Mouse (Mus musculus): ENCODE results near the gene Cxcl16. TPM values are rescaled to one million over a fixed set of nuclear protein-coding genes. Genes with fewer than 3 reads are reported as not detected.
"Not testable (repeated sequence)": the region's sequence is repeated elsewhere in the genome, so short reads cannot be mapped to it uniquely, and the experiment has no call there.

Cxcl16 gene
- polyA plus RNA-seq, 1 experiment from 2014 or later = 3.7 TPM

GRCm38 (mm10) chr11:70473291-70473690 lies 13.5 kb upstream of the Cxcl16 start:
- H3K36me3 ChIP-seq; H3K9me3 ChIP-seq; DNase-seq (ENCODE audit: low spot score); H3K27me3 ChIP-seq (ENCODE audit: insufficient read depth, poor library complexity, severe bottlenecking); H3K27ac ChIP-seq; H3K4me3 ChIP-seq; H3K4me1 ChIP-seq: not testable (repeated sequence)
- WGBS = 86% methylated on average over 5 of the region's 5 CpGs

DNA sequence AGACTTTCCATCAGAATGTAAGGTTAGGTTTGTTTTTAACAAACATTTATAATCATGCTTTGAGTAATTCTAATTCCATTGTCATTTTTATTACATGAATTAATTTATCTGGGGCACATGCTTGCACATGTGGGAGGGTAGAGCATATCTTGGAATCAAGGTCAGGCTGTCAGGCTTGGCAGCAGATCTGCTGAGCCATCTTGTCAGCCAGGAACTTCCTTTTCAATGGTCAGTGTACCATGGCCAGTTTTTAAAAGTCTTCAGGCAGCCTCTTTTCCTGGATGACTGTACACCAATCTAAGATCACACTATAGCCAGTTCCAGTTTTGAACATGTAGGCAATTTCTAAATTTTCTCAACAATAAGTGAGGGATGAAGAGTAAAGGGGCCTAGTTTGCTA lies 12.9 kb upstream of the Cxcl16 start:
- H3K9me3 ChIP-seq = no peaks in the 10 kb centered on the region
- no peak overlapping the region for H3K4me3 ChIP-seq
- H3K36me3 ChIP-seq = no peaks in the 10 kb centered on the region
- H3K27me3 ChIP-seq (ENCODE audit: insufficient read depth, poor library complexity, severe bottlenecking) = no peaks in the 10 kb centered on the region
- DNase-seq (ENCODE audit: low spot score) = no peak
- H3K27ac ChIP-seq = no peak overlapping the region
- 0 out of 2 replicates have a peak, but pooled peaks cover 3% of the 10 kb centered on the region for H3K4me1 ChIP-seq

DNA sequence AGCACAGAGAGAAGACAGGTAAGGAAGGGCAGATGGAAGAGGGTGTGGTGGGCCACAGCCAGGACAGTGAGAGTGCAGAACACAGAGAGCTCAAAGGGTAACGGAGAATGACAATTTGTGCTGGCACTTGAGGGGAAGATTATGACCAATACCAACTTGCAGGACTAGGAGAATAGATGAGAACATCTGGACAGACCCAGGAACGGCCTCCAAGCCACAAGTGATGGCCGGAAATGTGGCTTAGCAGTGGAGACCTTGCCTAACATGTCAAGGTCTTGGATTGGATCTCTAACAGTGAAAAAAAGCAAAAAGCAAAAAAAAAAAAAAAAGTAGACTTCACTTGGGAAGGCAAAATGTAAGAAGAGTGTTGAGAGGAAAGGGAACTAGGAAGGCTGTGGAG lies 10.0 kb upstream of the Cxcl16 start:
- no peak overlapping the region for H3K4me3 ChIP-seq
- H3K36me3 ChIP-seq = no peaks in the 10 kb centered on the region
- 80% methylated on average over 3 of the region's 3 CpGs for WGBS
- H3K27ac ChIP-seq = no peak overlapping the region
- no peak for DNase-seq (ENCODE audit: low spot score)
- peaks cover 19% of the 10 kb centered on the region for H3K4me1 ChIP-seq
- peaks cover 27% of the 10 kb centered on the region for H3K27me3 ChIP-seq (ENCODE audit: insufficient read depth, poor library complexity, severe bottlenecking)
- no peaks in the 10 kb centered on the region for H3K9me3 ChIP-seq

DNA sequence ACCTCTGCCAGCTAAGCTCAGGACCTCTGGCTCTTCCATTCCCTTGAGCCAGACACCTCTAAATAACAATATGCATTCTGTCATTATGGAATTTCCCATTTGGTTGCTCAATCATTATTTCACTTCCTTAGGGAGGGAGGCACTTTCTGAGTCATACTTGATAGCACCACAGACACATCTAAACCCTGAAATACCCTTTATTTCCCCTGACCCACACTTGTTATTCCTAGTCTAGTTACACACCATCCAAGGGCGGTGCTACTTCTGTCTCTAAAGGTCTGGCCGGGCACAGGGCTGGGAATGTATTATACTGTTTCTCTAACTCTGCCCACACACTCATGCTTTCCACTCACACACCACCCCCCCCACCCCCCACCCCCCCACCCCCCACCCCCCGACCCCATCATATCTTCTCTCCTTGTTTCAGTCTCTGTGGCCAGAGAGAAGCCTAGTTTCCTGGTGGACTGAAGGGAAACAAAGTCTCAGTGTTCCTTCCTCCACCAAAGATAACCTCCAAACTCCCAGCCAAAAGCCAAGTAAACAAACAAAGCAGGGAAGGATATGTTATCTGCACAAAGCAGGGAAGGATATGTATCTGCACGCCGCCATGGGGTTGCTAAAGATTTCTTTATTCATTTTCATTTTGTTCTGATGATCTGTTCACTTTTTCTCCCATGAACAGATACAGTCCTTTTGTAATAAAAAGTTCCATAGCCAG lies 8.3 kb upstream of the Cxcl16 start:
- H3K36me3 ChIP-seq = no peaks in the 10 kb centered on the region
- no peaks in the 10 kb centered on the region for H3K9me3 ChIP-seq
- peak overlapping the region; percentile 44; the same call in 1 of the 2 replicates for H3K27ac ChIP-seq
- 51% methylated on average over 5 of the region's 5 CpGs for WGBS
- H3K4me1 ChIP-seq = peaks cover 19% of the 10 kb centered on the region
- H3K4me3 ChIP-seq = no peak overlapping the region
- no peak for DNase-seq (ENCODE audit: low spot score)
- peaks cover 44% of the 10 kb centered on the region for H3K27me3 ChIP-seq (ENCODE audit: insufficient read depth, poor library complexity, severe bottlenecking)

GRCm38 (mm10) chr11:70465824-70466223 lies 6.0 kb upstream of the Cxcl16 start:
- Histone ChIP-seq H3K9me3 (no peaks in the 10 kb centered on the region), H3K36me3 (no peaks in the 10 kb centered on the region), H3K4me1 (peaks cover 19% of the 10 kb centered on the region), H3K27me3 (ENCODE audit: insufficient read depth, poor library complexity, severe bottlenecking) (peaks cover 58% of the 10 kb centered on the region), H3K27ac (peak overlapping the region; percentile 83), H3K4me3 (peak overlapping the region; percentile 53)
- DNase-seq (ENCODE audit: low spot score) = no peak
- 11% methylated on average over 23 of the region's 23 CpGs for WGBS

DNA sequence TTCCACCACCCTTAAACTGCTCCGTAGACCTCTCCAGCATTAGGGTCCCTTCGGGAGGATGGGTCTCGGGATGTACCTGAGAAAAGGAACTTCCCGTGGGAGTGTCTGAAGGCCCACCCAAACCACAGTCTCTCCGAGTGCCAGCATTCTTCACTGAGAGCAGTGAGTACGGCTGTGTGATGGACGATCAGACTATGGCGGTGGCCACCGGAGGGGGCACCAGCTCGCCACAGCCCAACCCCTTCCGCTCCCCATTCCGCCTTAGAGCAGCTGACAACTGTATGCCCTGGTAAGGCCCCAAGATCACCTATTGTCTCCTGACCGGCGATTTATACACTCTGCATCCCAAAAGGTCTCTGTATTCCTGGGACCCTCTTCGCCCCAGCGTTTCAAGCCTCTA lies 5.4 kb upstream of the Cxcl16 start:
- no peaks in the 10 kb centered on the region for H3K36me3 ChIP-seq
- peak overlapping the region; percentile 53 for H3K4me3 ChIP-seq
- H3K27ac ChIP-seq = peak overlapping the region; percentile 83
- peaks cover 64% of the 10 kb centered on the region for H3K27me3 ChIP-seq (ENCODE audit: insufficient read depth, poor library complexity, severe bottlenecking)
- no peaks in the 10 kb centered on the region for H3K9me3 ChIP-seq
- WGBS = 18% methylated on average over 16 of the region's 16 CpGs
- DNase-seq (ENCODE audit: low spot score) = no peak
- H3K4me1 ChIP-seq = peaks cover 19% of the 10 kb centered on the region

GRCm38 (mm10) chr11:70463970-70464369 lies 4.2 kb upstream of the Cxcl16 start:
- 76% methylated on average over 5 of the region's 5 CpGs for WGBS
- DNase-seq (ENCODE audit: low spot score) = no peak
- Histone ChIP-seq H3K27me3 (ENCODE audit: insufficient read depth, poor library complexity, severe bottlenecking) (peaks cover 76% of the 10 kb centered on the region), H3K27ac (no peak overlapping the region), H3K9me3 (no peaks in the 10 kb centered on the region), H3K36me3 (no peaks in the 10 kb centered on the region), H3K4me1 (peaks cover 29% of the 10 kb centered on the region), H3K4me3 (no peak overlapping the region)

DNA sequence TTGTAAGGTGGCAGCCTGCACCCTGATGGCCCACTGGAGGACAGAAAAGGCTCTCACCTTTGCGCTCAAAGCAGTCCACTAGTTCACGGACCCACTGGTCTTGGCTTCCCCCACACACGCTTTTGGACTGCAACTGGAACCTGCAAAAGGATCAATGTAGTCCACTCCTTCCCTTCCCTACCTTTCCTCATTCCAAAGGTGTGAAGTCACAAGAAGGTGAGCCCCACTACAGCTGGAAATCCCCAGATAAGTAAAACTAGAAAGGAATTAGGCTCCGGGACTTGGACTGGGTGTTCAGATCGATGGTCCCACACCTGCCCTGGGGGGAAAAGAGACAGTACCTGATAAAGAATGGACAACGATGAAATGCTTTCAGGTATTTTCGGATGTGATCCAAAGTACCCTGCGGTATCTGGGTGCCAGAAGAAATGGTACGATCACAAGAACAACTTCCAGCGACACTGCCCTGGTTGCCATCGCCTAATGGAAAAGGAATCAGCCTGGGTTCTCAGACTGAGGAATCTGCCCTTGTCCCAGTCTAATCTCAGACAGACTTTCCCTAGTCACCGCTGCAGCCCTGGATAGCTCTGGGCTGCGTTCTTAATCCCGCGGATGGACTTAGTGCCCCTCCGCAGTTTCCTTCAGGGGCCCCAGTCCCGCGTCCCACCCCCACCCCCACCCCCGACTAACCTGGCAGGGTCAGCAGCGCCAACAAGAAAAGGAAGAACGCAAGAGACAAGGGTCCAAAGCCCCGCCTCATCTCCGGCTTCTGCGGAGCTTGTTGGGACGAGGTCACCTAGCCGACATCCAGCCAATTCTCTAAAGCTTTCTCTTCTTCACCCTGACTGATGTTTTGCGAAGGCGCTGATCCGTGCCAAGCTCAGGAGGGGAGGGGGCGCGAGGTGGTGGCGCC lies 840 bp downstream of the Cxcl16 start, which contains the start of gene Zmynd15:
TSS of gene Zmynd15 (plus strand) at position 746 of the 913 bp plus-strand sequence.
- 15% methylated on average over 32 of the region's 32 CpGs for WGBS
- peak within 1 kb of the TSS; percentile 79 for H3K27ac ChIP-seq

GRCm38 (mm10) chr11:70453261-70454044 lies 6.3 kb downstream of the Cxcl16 start:
- H3K27me3 ChIP-seq (ENCODE audit: insufficient read depth, poor library complexity, severe bottlenecking) = peaks cover 5% of the 10 kb centered on the region
- no peak overlapping the region for H3K4me3 ChIP-seq
- no peaks in the 10 kb centered on the region for H3K9me3 ChIP-seq
- 87% methylated on average over 9 of the region's 9 CpGs for WGBS
- peaks cover 12% of the 10 kb centered on the region for H3K4me1 ChIP-seq
- DNase-seq (ENCODE audit: low spot score) = no peak
- H3K27ac ChIP-seq = no peak overlapping the region
- peaks cover 11% of the 10 kb centered on the region; the same call in 1 of the 2 replicates for H3K36me3 ChIP-seq

More for the DNA sequence above, 840 bp downstream of the Cxcl16 start, which contains the start of gene Zmynd15:
- Histone ChIP-seq H3K9me3 (no peaks in the 10 kb centered on the region), H3K36me3 (0 out of 2 replicates have a peak, but pooled peaks cover 9% of the 10 kb centered on the region), H3K4me3 (peak within 1 kb of the TSS; percentile 77), H3K27me3 (ENCODE audit: insufficient read depth, poor library complexity, severe bottlenecking) (peaks cover 51% of the 10 kb centered on the region), H3K4me1 (peaks cover 14% of the 10 kb centered on the region)
- no peak for DNase-seq (ENCODE audit: low spot score)

DNA sequence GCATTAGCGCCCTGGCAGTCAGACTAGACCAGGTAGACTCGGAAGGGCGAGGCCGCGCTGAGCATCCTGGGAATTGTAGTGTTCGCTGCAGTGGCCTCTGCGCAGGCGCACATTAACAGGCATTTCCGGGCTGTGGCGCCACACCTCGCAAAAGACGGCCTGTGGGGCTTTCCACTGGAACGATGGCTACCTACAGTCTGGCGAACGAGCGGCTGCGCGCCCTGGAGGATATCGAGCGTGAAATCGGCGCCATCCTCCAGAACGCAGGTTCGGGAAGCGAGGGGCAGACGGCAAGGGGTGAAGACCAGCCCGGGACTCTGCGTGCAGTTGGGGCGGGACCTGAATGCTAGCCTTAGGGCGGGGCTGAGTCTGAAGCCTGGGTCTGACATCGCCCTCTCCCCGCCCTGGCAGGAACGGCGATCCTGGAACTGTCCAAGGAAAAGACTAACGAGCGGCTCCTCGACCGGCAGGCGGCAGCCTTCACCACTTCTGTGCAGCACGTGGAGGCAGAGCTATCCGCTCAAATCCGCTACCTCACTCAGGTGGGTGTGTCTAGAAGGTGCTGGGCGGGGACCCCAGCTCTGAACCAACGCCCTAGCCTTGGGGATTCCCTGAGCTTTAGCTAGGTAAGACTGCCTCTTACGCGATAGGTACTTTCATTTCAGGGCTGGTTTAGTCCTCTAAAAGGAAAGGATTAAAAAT lies 7.8 kb downstream of the Cxcl16 start, which contains the start of gene Med11:
TSS of gene Med11 (plus strand) at position 123 of the 702 bp plus-strand sequence.
- Histone ChIP-seq H3K4me3 (peak within 1 kb of the TSS; percentile 85), H3K27me3 (ENCODE audit: insufficient read depth, poor library complexity, severe bottlenecking) (no peaks in the 10 kb centered on the region), H3K9me3 (no peaks in the 10 kb centered on the region), H3K4me1 (peaks cover 12% of the 10 kb centered on the region), H3K27ac (peak within 1 kb of the TSS; percentile 98), H3K36me3 (peaks cover 11% of the 10 kb centered on the region; the same call in 1 of the 2 replicates)
- DNase-seq (ENCODE audit: low spot score) = peak; percentile 98
- under 1% methylated on average over 46 of the region's 46 CpGs for WGBS

- WGBS = 83% methylated on average over 2 of the region's 2 CpGs
- peak overlapping the region; percentile 85; the same call in 1 of the 2 replicates for H3K4me3 ChIP-seq
These were observed 8.9 kb downstream of the Cxcl16 start for GRCm38 (mm10) chr11:70450926-70451325.

DNA sequence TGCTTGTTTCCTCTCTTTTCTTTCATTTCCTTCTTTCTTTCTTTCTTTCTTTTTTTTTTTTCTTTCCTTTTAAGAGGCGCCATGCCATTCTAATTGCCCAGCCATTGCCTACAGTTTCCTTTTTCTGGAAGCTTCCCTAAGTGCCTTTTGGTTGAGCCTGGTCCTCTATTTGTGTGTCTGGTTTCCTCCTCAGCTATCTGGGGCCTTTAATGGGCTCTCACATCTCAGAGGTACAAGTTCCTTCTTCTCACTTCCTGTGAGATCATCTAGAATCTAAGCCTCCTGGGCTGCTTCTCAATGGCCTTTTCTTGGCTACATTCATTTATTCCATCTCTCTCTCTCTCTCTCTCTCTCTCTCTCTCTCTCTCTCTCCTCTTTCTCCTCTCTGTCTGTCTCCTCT lies 12.4 kb downstream of the Cxcl16 start:
- Histone ChIP-seq H3K9me3 (no peaks in the 10 kb centered on the region), H3K36me3 (no peaks in the 10 kb centered on the region), H3K4me3 (no peak overlapping the region), H3K27ac (no peak overlapping the region), H3K4me1 (peaks cover 14% of the 10 kb centered on the region), H3K27me3 (ENCODE audit: insufficient read depth, poor library complexity, severe bottlenecking) (no peaks in the 10 kb centered on the region)
- DNase-seq (ENCODE audit: low spot score) = no peak
- 86% methylated on average over 1 of the region's 1 CpGs for WGBS

More at GRCm38 (mm10) chr11:70450926-70451325, 8.9 kb downstream of the Cxcl16 start:
- DNase-seq (ENCODE audit: low spot score) = no peak
- Histone ChIP-seq H3K36me3 (peaks cover 11% of the 10 kb centered on the region; the same call in 1 of the 2 replicates), H3K27me3 (ENCODE audit: insufficient read depth, poor library complexity, severe bottlenecking) (no peaks in the 10 kb centered on the region), H3K27ac (0 out of 2 replicates have a peak overlapping the region, but pooled peaks have one; percentile 98), H3K4me1 (peaks cover 18% of the 10 kb centered on the region), H3K9me3 (no peaks in the 10 kb centered on the region)

All from heart, embryonic 10.5 days (tissue).